Comparison of ENCODE assay signal across 11 mouse cellular contexts in genomic region chr7:71379826-71380825, GRCm38 (mm10). TPM values are rescaled to one million over a fixed set of nuclear protein-coding genes. Genes with fewer than 3 reads are reported as not detected.
DNase-seq lines count a peak whose midpoint lies in the region; ATAC-seq lines count a peak whose summit lies in the region.
"Had no signal": no experiment of that assay in that cellular context is flagged by ENCODE, and none has a peak within 500 bp of the region (broad histone marks: within the 10 kb centered on the region; RNA-seq: fewer than 3 reads in every experiment).

No protein-coding gene starts in this region.

- H3K4me3 ChIP-seq in kidney, embryonic 16.5 days (ENCODE audit: low read length), result 0 out of 2 replicates have a peak overlapping the region, but pooled peaks have one; percentile 11
- H3K4me3 ChIP-seq in hindbrain, embryonic 15.5 days, result no peak overlapping the region
- H3K4me3 ChIP-seq: embryonic facial prominence, embryonic 13.5 days had no signal

- peak; percentile 35; the same call in 1 of the 2 replicates for ATAC-seq in kidney, embryonic 16.5 days (ENCODE audit: low FRiP score, low TSS enrichment)
- ATAC-seq in hindbrain, embryonic 15.5 days (ENCODE audit: low FRiP score, low read depth), result no peak

- H3K9me3 ChIP-seq in kidney, embryonic 16.5 days (ENCODE audit: low read length), result no peaks in the 10 kb centered on the region
- no peaks in the 10 kb centered on the region for H3K9me3 ChIP-seq in hindbrain, embryonic 15.5 days
- H3K9me3 ChIP-seq: embryonic facial prominence, embryonic 13.5 days had no signal

- H3K27me3 ChIP-seq in kidney, embryonic 16.5 days (ENCODE audit: insufficient read depth, low read length), result no peaks in the 10 kb centered on the region
- H3K27me3 ChIP-seq in hindbrain, embryonic 15.5 days, result no peaks in the 10 kb centered on the region

- peaks cover 58% of the 10 kb centered on the region for H3K4me1 ChIP-seq in kidney, embryonic 16.5 days (ENCODE audit: insufficient read depth, low read length)
- peaks cover 25% of the 10 kb centered on the region for H3K4me1 ChIP-seq in hindbrain, embryonic 15.5 days (replicated peaks)

- no peaks in the 10 kb centered on the region for H3K36me3 ChIP-seq in kidney, embryonic 16.5 days (ENCODE audit: insufficient read depth, low read length)
- no peaks in the 10 kb centered on the region for H3K36me3 ChIP-seq in hindbrain, embryonic 15.5 days
- H3K36me3 ChIP-seq: embryonic facial prominence, embryonic 13.5 days had no signal

- no peak for DNase-seq in kidney, postnatal 14 days
- peak; percentile 19 for DNase-seq in brain, adult 2 months (ENCODE audit: low read depth, low spot score)
- DNase-seq in embryo, embryonic 10 days (ENCODE audit: low spot score), result peak; percentile 54
- no peak for DNase-seq in right cerebral cortex, postnatal 14 days
- DNase-seq in gastrocnemius, postnatal 4 days (ENCODE audit: low spot score in 2 of 2), result no peak

- peak overlapping the region; percentile 58 for H3K9ac ChIP-seq in kidney, embryonic 16.5 days (replicated peaks; ENCODE audit: low read length)
- no peak overlapping the region for H3K9ac ChIP-seq in hindbrain, embryonic 15.5 days
- H3K9ac ChIP-seq: embryonic facial prominence, embryonic 13.5 days had no signal

- 18% methylated on average over 18 of the region's 18 CpGs for WGBS in kidney, embryonic 16.5 days
- 17% methylated on average over 18 of the region's 18 CpGs for WGBS in hindbrain, embryonic 15.5 days

- peak overlapping the region; percentile 30 for H3K4me2 ChIP-seq in kidney, embryonic 16.5 days (replicated peaks; ENCODE audit: low read depth, low read length)
- H3K4me2 ChIP-seq in hindbrain, embryonic 15.5 days, result no peak overlapping the region
- H3K4me2 ChIP-seq: embryonic facial prominence, embryonic 13.5 days had no signal

- H3K27ac ChIP-seq in kidney, embryonic 16.5 days (ENCODE audit: low read length), result peak overlapping the region; percentile 97
- H3K27ac ChIP-seq in hindbrain, embryonic 15.5 days (replicated peaks), result 0 out of 2 replicates have a peak overlapping the region, but pooled peaks have one; percentile 14
- H3K27ac ChIP-seq: embryonic facial prominence, embryonic 13.5 days had no signal

RNA-seq across cellular contexts. Expression of gene Gm10295, which starts 28.8 kb away (rescaled TPM):
- polyA plus RNA-seq in kidney, embryonic 16.5 days (2015; fragmentation: Nextera tagmentation; extraction: Ambion mirVana), result not detected in 2 replicates
- not detected in 2 replicates for polyA plus RNA-seq in hindbrain, embryonic 15.5 days (2015; fragmentation: Nextera tagmentation; extraction: Ambion mirVana)
- not detected for total RNA-seq in gastrocnemius, postnatal 4 days (2021)
- total RNA-seq: hematopoietic stem cell, adult 5-6 weeks; left cerebral cortex, postnatal 25 days; megakaryocyte, adult 5-6 weeks had no signal
- polyA plus RNA-seq: embryonic facial prominence, embryonic 13.5 days had no signal

Comparison
In these comparisons a context has a peak if more than half of its experiments do, and no peak if none do; other contexts are left out.
1. DNase-seq: peak in brain, adult 2 months (single experiment) and embryo, embryonic 10 days (single experiment); none in kidney, postnatal 14 days (single experiment), right cerebral cortex, postnatal 14 days (single experiment) and gastrocnemius, postnatal 4 days (0 of 2).